In the genomic region with DNA sequence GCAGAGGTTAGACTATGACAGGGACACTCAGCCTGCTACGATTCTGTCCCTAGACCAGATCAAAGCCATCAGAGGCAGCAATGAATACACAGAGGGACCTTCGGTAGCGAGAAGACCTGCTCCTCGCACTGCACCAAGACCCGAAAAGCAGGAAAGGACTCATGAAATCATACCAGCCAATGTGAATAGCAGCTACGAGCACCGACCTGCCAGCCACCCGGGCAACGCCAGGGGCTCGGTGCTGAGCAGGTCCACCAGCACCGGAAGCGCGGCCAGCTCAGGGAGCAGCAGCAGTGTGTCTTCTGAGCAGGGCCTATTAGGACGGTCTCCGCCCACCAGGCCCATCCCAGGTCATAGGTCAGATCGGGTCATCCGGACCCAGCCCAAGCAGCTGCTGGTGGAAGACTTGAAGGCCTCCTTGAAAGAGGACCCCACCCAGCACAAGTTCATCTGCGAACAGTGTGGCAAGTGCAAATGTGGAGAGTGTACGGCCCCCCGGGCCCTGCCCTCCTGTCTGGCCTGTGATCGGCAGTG, we compare ENCODE assay signal across 8 mouse cellular contexts. TPM values are rescaled to one million over a fixed set of nuclear protein-coding genes. Genes with fewer than 3 reads are reported as not detected.
DNase-seq lines count a peak whose midpoint lies in the region; TF ChIP-seq lines count a peak whose summit lies in the region.

No protein-coding gene starts in this region.

- no peak overlapping the region for H3K4me3 ChIP-seq in cerebellum, adult 2 months (replicated peaks; ENCODE audit: insufficient read depth, low read depth, low read length)
- peak overlapping the region; percentile 94 for H3K4me3 ChIP-seq in embryonic fibroblast, embryonic 13.5 days (ENCODE audit: insufficient read depth, low read length)
- peak overlapping the region; percentile 35 for H3K4me3 ChIP-seq in small intestine, adult 2 months (ENCODE audit: low read depth, low read length)

- WGBS in cerebellum, adult 2 months = 84% methylated on average over 21 of the region's 21 CpGs
- 80% methylated on average over 21 of the region's 21 CpGs for WGBS in small intestine, adult 2 months

- H3K4me1 ChIP-seq in cerebellum, adult 2 months (ENCODE audit: control insufficient read depth, insufficient read depth, low read length) = no peaks in the 10 kb centered on the region; the same call in 1 of the 2 replicates
- H3K4me1 ChIP-seq in embryonic fibroblast, embryonic 13.5 days (ENCODE audit: control insufficient read depth, insufficient read depth, low read length) = peaks cover 8% of the 10 kb centered on the region; the same call in 1 of the 2 replicates
- peaks cover 9% of the 10 kb centered on the region for H3K4me1 ChIP-seq in small intestine, adult 2 months (ENCODE audit: control insufficient read depth, insufficient read depth, insufficient read length, low read length)

- no peak overlapping the region for H3K27ac ChIP-seq in cerebellum, adult 2 months (ENCODE audit: insufficient read depth, low read length)
- peak overlapping the region; percentile 70; the same call in 1 of the 2 replicates for H3K27ac ChIP-seq in embryonic fibroblast, embryonic 13.5 days (ENCODE audit: insufficient read depth, low read length)
- H3K27ac ChIP-seq in small intestine, adult 2 months (ENCODE audit: insufficient read depth, low read depth, low read length) = peak overlapping the region; percentile 25

- intact Hi-C loops in heart, postnatal 36 days (cut with DNase I) = loop anchor here (5.0 kb wide), 3 partner anchors 195 to 475 kb away; no protein-coding TSS in a partner anchor

- peaks cover 12% of the 10 kb centered on the region for H3K36me3 ChIP-seq in small intestine, adult 2 months (ENCODE audit: control insufficient read depth, insufficient read depth, low read length)

- DNase-seq in cerebellum, adult 2 months = peak; percentile 9 to 20
- no peak for DNase-seq in cerebellum, adult 11-12 months
- DNase-seq in heart, postnatal 36 days = peak; percentile 68 to 71
- DNase-seq in kidney, postnatal 36 days = peak; percentile 60 to 72
- DNase-seq in urinary bladder, postnatal 10 days (ENCODE audit: low spot score) = no peak
- DNase-seq in cerebellum, adult 11 months = no peak

- no peak for TF ChIP-seq CTCF in cerebellum, adult 2 months (IDR thresholded peaks at IDR 0.05; ENCODE audit: borderline replicate concordance, insufficient read depth, low read depth, low read length)
- no peak for TF ChIP-seq CTCF in embryonic fibroblast, embryonic 13.5 days (IDR thresholded peaks at IDR 0.05; ENCODE audit: borderline replicate concordance, insufficient read depth, low read length)
- TF ChIP-seq CTCF in small intestine, adult 2 months (IDR thresholded peaks at IDR 0.05; ENCODE audit: extremely low read depth, insufficient read length, insufficient replicate concordance, low read depth, low read length) = no peak

- H3K27me3 ChIP-seq in cerebellum, adult 2 months (ENCODE audit: control insufficient read depth, insufficient read depth, low read length) = no peaks in the 10 kb centered on the region
- no peaks in the 10 kb centered on the region for H3K27me3 ChIP-seq in small intestine, adult 2 months (ENCODE audit: control insufficient read depth, insufficient read depth, low read length)

- no peak for TF ChIP-seq POLR2A in cerebellum, adult 2 months (IDR thresholded peaks at IDR 0.05; ENCODE audit: borderline replicate concordance, insufficient read depth, low read length)
- TF ChIP-seq POLR2A in embryonic fibroblast, embryonic 13.5 days (IDR thresholded peaks at IDR 0.05; ENCODE audit: low read depth, low read length) = no peak
- no peak for TF ChIP-seq POLR2A in small intestine, adult 2 months (IDR thresholded peaks at IDR 0.05; ENCODE audit: low read depth, low read length)

RNA-seq across cellular contexts. Expression of a gene that starts 3.0 kb away (rescaled TPM):
- 11.6 and 11.8 TPM in 2 replicates for polyA plus RNA-seq in cerebellum, adult 2 months (2012; rRNA removed)
- polyA plus RNA-seq in embryonic fibroblast, embryonic 13.5 days (2011; ENCODE audit: insufficient read length, low read depth, missing spikeins) = 49.3 and 54.1 TPM in 2 replicates
- total RNA-seq in heart, postnatal 36 days (2021) = 10 to 100 TPM; 19.9 to 21.5 TPM
- polyA plus RNA-seq in small intestine, adult 2 months (2012; rRNA removed) = 7.1 and 17.5 TPM in 2 replicates

Comparison
In these comparisons a context has a peak if more than half of its experiments do, and no peak if none do; other contexts are left out.
1. DNase-seq: peak in cerebellum, adult 2 months (2 of 2), heart, postnatal 36 days (2 of 2) and kidney, postnatal 36 days (2 of 2); none in cerebellum, adult 11-12 months (single experiment), urinary bladder, postnatal 10 days (single experiment) and cerebellum, adult 11 months (single experiment).